Mouse (Mus musculus): Measurements from ENCODE around the gene Sod3. TPM values are rescaled to one million over a fixed set of nuclear protein-coding genes. Genes with fewer than 3 reads are reported as not detected.

Sod3 gene
- polyA plus RNA-seq, 1 experiment from 2014 or later: 1.6 TPM

Other genes with a start within 250 kb of the Sod3 start
- gene Dhx15, start 173.3 kb upstream of the Sod3 start, polyA plus RNA-seq (2015; fragmentation: Nextera tagmentation; extraction: Ambion mirVana): 118 and 127 TPM in 2 replicates
- 2.8 and 3.2 TPM in 2 replicates for gene Ccdc149, start 107.7 kb downstream of the Sod3 start, polyA plus RNA-seq (2015; fragmentation: Nextera tagmentation; extraction: Ambion mirVana)
- 2.9 and 4.1 TPM in 2 replicates for gene Lgi2, start 202.7 kb downstream of the Sod3 start, polyA plus RNA-seq (2015; fragmentation: Nextera tagmentation; extraction: Ambion mirVana)